Mouse (Mus musculus) brain, embryonic 14.5 days (tissue): ENCODE measurements around the gene Elmsan1. TPM values are rescaled to one million over a fixed set of nuclear protein-coding genes. Genes with fewer than 3 reads are reported as not detected.

ENCODE experiments used
- DNase-seq: peaks from one replicate; pipeline ENCODE4 v3.0.0-alpha.2; 2011; ENCODE audit warnings: low read depth
- CTCF ChIP-seq: fragments of 200-500 bp; IDR thresholded peaks from 2 replicates; pipeline ENCODE4 v1.5.1; 2012; ENCODE audit warnings: inconsistent platforms, mild to moderate bottlenecking, moderate library complexity, borderline replicate concordance; ENCODE audit not compliant: insufficient read depth, insufficient read length; ENCODE audit errors: extremely low read depth
- POLR2A ChIP-seq: fragments of 200-500 bp; IDR thresholded peaks from 2 replicates; pipeline ENCODE4 v1.6.1; 2012; ENCODE audit warnings: mild to moderate bottlenecking, inconsistent platforms, borderline replicate concordance; ENCODE audit not compliant: poor library complexity, insufficient read depth, insufficient read length, severe bottlenecking; ENCODE audit errors: extremely low read depth
- polyA plus RNA-seq: library from polyadenylated mRNA; depleted of rRNA; stranded (reverse); fragments of >200 nt; gene quantifications from 2 replicates; pipeline ENCODE4 v1.2.3, GENCODE M21; 2012

Gene Elmsan1
- polyA plus RNA-seq, 1 experiment: 7.9 TPM

GRCm38 (mm10) chr12:84129931-84130330, 88.8 kb downstream of the Elmsan1 start:
- DNase-seq: no peak

DNA sequence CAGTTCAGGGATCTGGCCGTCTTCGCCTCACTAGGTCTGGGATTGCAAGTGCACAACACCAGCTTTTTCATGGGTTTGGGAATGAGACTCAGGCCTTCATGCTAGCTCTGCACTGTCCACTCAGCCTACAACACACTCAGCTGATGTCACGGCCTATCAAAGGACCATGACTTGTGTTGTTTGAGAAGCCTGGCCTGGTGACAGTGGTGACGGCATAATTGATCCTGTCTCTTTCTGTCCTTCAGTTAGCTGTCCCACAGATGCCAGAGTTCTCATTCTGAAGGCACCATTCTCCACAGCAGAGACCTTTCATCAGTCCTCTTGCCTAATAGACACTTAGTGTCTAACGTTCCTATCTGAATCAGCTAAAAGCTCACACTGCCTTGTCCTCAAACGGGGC, 90.1 kb downstream of the Elmsan1 start:
- TF ChIP-seq POLR2A: no peak
- no peak for TF ChIP-seq CTCF
- no peak for DNase-seq

More at GRCm38 (mm10) chr12:84129931-84130330, 88.8 kb downstream of the Elmsan1 start:
- TF ChIP-seq POLR2A (no peak), CTCF (no peak)

DNA sequence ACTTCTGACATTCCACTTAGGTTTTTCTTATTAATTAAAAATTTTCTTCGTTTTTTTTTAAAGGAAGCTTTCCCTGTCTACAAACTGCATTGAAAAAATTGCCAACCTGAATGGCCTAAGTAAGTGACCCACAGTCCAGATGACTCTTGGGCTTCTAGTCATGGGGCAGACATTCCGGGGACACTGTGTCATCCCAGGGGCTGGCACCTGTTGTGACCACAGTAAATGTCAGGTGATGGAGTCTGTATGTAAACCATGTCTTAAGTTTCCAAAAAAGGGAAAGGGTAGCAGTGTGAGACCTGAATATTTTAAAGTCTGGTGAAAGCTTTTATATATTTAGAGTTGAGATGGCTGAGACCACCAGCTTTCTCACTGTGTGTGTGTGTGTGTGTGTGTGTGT, 91.8 kb downstream of the Elmsan1 start:
- no peak for DNase-seq
- TF ChIP-seq CTCF (no peak), POLR2A (no peak)

- no peak for TF ChIP-seq POLR2A
- TF ChIP-seq CTCF: no peak
- DNase-seq: no peak
Measured at GRCm38 (mm10) chr12:84125892-84126291, 92.8 kb downstream of the Elmsan1 start.

- TF ChIP-seq CTCF (no peak), POLR2A (no peak)
- DNase-seq: no peak
Measured at GRCm38 (mm10) chr12:84119584-84119983, 99.1 kb downstream of the Elmsan1 start.

DNA sequence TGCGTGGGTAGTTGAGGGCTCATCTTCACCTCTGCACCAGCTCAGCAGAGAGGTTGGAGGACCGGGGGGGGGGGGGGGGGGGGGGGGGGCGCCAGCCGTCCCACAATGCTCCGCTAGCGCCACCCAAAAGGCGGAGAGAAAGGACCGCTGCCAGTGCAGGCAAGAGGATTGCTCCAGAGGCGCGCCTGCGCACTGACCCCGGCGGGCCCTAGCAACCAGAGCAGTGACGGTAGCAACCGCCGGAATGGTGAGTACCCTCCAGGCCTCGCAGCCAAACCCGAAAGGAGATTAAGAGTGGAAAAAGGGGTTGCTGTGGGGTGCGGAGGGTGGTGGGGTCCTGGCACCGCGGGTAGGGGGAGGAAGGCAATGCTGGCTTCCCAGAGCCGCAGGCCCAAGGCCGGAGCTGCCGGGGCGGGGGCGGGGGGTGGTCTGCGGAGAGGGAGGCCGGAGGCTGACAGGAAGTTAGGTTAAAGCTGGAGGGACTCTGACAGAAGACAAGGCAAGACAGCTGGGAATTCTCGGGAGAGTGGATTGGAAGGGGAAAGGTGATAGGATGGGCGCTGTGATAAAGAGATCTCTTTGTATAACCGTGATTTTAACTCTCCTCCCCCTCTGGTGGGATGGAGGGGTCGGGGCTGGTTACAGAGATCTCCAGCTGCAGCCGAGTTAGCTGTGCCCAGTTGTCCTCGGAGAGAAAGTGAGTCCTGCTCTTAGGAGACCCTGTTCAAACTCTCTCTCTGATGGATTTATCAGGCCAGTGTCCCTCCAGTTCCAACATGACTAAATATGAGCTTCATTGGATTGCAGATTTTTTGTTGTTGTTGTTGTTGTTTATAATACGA, 104.3 kb downstream of the Elmsan1 start, which contains the start of gene Dnal1:
Gene Dnal1 (plus strand): TSS at position 214 of the 842 bp plus-strand sequence.
- no peak for TF ChIP-seq CTCF
- 0 out of 2 replicates have a peak, but pooled peaks have one; percentile 10 for TF ChIP-seq POLR2A
- peak; percentile 97 for DNase-seq

DNA sequence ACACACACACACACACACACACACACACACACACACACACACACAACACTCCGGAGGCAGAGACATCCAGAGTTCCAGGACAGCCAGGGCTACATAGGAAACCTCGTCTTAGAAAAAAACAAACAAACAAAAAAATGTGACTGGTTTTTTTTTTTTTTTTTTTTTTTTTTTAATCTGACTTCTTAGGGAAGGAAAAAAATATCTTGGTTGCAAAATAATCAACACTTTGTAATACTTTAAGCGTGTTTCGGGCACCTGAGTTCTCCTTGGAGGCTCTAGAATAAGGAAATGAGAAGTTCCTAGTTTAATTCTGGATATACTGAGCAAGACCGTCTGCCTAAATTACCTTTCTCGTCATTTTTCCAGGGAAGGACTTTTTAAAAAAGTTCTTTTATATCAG, 105.0 kb downstream of the Elmsan1 start:
- no peak for DNase-seq
- TF ChIP-seq CTCF (no peak), POLR2A (no peak)

GRCm38 (mm10) chr12:84110814-84111213, 107.9 kb downstream of the Elmsan1 start:
- no peak for TF ChIP-seq CTCF
- TF ChIP-seq POLR2A: no peak
- DNase-seq: no peak

GRCm38 (mm10) chr12:84109924-84110323, 108.8 kb downstream of the Elmsan1 start:
- TF ChIP-seq POLR2A: no peak
- TF ChIP-seq CTCF: no peak
- no peak for DNase-seq

DNA sequence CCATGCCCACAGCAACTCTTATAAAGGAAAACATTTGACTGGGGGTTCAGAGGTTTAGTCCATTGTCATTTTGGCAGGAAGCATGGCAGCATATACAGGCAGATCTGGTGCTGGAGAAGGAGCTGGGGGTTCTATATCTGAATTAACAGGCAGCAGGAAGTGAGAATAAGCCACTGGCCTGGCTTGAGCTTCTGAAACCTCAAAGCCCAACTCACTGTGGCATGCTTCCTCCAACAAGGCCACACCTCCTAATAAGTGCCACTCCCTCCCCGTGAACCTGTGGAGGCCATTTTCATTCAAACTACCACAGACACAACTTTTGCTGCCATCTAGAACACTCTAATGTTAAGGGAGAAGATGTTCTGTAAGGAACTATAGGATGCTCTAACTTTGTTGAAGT, 111.0 kb downstream of the Elmsan1 start:
- DNase-seq: no peak
- TF ChIP-seq POLR2A: no peak
- no peak for TF ChIP-seq CTCF

- no peak for TF ChIP-seq CTCF
- TF ChIP-seq POLR2A: no peak
- DNase-seq: no peak
Measured at GRCm38 (mm10) chr12:84107012-84107411, 111.7 kb downstream of the Elmsan1 start.

GRCm38 (mm10) chr12:84101493-84101845, 117.2 kb downstream of the Elmsan1 start:
- TF ChIP-seq CTCF: no peak
- TF ChIP-seq POLR2A: no peak
- peak; percentile 8 for DNase-seq

- DNase-seq: peak; percentile 76
Measured at GRCm38 (mm10) chr12:84100604-84101492, 117.8 kb downstream of the Elmsan1 start, which contains the start of gene Acot6. Gene Acot6, plus strand, starts transcription at chr12:84100654.
